Mouse (Mus musculus) midbrain, embryonic 13.5 days (tissue): ENCODE data around the gene Rad51b. TPM values are rescaled to one million over a fixed set of nuclear protein-coding genes. Genes with fewer than 3 reads are reported as not detected.

Experiments used
- ATAC-seq: fragments of 200-750 bp; cut with Nextera tagmentation; 2 replicates; pipeline ENCODE4 v1.8.0; 2017; ENCODE audit warnings: mild to moderate bottlenecking, moderate TSS enrichment, moderate library complexity
- H3K27ac ChIP-seq: fragments of 300-500 bp; sonication (generic); 2 replicates; pipeline ENCODE4 v1.5.1; 2015; ENCODE audit warnings: inconsistent platforms, mild to moderate bottlenecking, moderate library complexity
- H3K27me3 ChIP-seq: fragments of 300-500 bp; sonication (generic); 2 replicates; pipeline ENCODE4 v1.6.1; 2015; ENCODE audit warnings: mild to moderate bottlenecking, inconsistent platforms
- H3K36me3 ChIP-seq: fragments of 300-500 bp; sonication (generic); 2 replicates; pipeline ENCODE4 v1.6.1; 2015; ENCODE audit warnings: mild to moderate bottlenecking, inconsistent platforms
- H3K4me1 ChIP-seq: fragments of 300-500 bp; sonication (generic); replicated peaks from 2 replicates; pipeline ENCODE4 v1.6.1; 2015; ENCODE audit warnings: inconsistent platforms
- H3K4me2 ChIP-seq: fragments of 300-500 bp; sonication (generic); replicated peaks from 2 replicates; pipeline ENCODE4 v1.6.1; 2015; ENCODE audit warnings: moderate library complexity, mild to moderate bottlenecking, inconsistent platforms
- H3K4me3 ChIP-seq: fragments of 300-500 bp; sonication (generic); replicated peaks from 2 replicates; pipeline ENCODE4 v1.5.1; 2015; ENCODE audit warnings: mild to moderate bottlenecking, inconsistent platforms
- H3K9ac ChIP-seq: fragments of 300-500 bp; sonication (generic); replicated peaks from 2 replicates; pipeline ENCODE4 v1.6.1; 2015; ENCODE audit warnings: mild to moderate bottlenecking, inconsistent platforms
- H3K9me3 ChIP-seq: fragments of 300-500 bp; sonication (generic); 2 replicates; pipeline ENCODE4 v1.6.1; 2016; ENCODE audit warnings: mild to moderate bottlenecking, inconsistent platforms
- WGBS: fragments of 180-500 bp; shearing (Covaris S2); methylation state at CpG from one replicate; pipeline ENCODE4 v1.1.7; 2015; 5-methylcytosine and 5-hydroxymethylcytosine counted together
- polyA plus RNA-seq: library from polyadenylated mRNA; unstranded; fragments of >200 nt; fragmentation: Nextera tagmentation; extraction: Ambion mirVana; gene quantifications from 2 replicates; pipeline ENCODE4 v1.2.1, GENCODE M21; 2015

The Rad51b gene
- polyA plus RNA-seq, 1 experiment from 2014 or later = 3.2 TPM

DNA sequence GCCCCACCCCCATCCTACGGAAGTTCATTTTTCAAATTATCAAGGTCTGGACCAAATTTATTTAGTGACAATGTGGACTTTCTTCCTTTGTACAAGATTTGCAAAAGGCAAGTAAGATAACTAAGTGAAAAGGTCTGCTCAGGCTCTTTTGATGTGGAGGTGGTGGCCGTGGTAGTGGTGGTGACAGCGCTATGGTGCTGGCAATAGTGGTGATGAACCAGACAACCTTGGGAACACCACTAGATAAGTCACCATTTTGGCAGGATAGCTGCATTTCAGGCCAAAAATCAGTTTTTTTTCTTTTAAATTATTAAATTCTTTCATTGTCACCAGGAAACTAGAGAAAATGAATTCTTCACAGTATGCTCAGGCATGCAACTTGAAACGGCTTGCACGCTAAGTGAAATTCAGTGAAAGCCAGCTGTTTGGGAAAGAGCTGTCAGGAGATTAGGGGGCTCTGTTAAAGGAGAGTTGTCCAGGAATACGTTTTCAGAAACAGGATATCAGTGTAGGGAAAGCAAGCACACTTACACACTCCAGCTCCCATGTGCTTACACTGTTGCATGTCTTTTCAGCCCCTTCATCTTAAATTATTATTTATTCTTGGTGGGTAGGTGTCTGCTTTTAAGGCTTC lies 179.4 kb downstream of the Rad51b start:
- H3K4me3 ChIP-seq = no peak overlapping the region
- H3K4me2 ChIP-seq = no peak overlapping the region
- WGBS = 65% methylated on average over 6 of the region's 6 CpGs
- no peak overlapping the region for H3K27ac ChIP-seq
- H3K9ac ChIP-seq = no peak overlapping the region
- no peaks in the 10 kb centered on the region for H3K36me3 ChIP-seq
- no peak for ATAC-seq
- H3K9me3 ChIP-seq = no peaks in the 10 kb centered on the region
- no peaks in the 10 kb centered on the region for H3K27me3 ChIP-seq
- H3K4me1 ChIP-seq = peaks cover 8% of the 10 kb centered on the region; the same call in 1 of the 2 replicates

DNA sequence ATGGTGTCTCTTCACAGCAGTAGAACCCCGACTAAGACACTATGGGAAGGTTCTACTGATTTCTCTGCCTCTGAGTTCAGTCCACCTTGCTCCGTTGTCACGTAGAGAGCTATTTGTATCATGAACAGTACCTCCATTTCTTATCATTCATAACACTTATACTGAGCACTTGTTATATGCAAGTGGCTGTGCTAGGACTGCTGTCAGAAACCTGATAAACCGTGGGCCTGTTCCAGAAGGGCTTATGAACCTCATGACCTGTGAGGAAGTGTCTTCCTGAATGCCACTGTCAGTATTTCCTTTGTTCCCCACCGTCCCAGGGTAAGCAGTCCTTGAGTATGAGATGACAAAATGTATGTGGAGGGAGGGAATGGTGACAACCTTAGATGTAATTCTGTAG lies 181.7 kb downstream of the Rad51b start:
- H3K27me3 ChIP-seq = no peaks in the 10 kb centered on the region
- H3K4me1 ChIP-seq = peaks cover 8% of the 10 kb centered on the region; the same call in 1 of the 2 replicates
- H3K9me3 ChIP-seq = no peaks in the 10 kb centered on the region
- no peak overlapping the region for H3K9ac ChIP-seq
- 95% methylated on average over 5 of the region's 5 CpGs for WGBS
- no peaks in the 10 kb centered on the region for H3K36me3 ChIP-seq
- H3K27ac ChIP-seq = no peak overlapping the region
- H3K4me3 ChIP-seq = no peak overlapping the region
- no peak overlapping the region for H3K4me2 ChIP-seq
- ATAC-seq = no peak

- Histone ChIP-seq H3K27me3 (no peaks in the 10 kb centered on the region), H3K4me3 (no peak overlapping the region), H3K27ac (no peak overlapping the region), H3K9me3 (no peaks in the 10 kb centered on the region), H3K36me3 (no peaks in the 10 kb centered on the region), H3K4me2 (no peak overlapping the region), H3K9ac (no peak overlapping the region), H3K4me1 (no peaks in the 10 kb centered on the region)
- 91% methylated on average over 4 of the region's 4 CpGs for WGBS
- no peak for ATAC-seq
These were observed 188.4 kb downstream of the Rad51b start for GRCm38 (mm10) chr12:79485501-79485900.

DNA sequence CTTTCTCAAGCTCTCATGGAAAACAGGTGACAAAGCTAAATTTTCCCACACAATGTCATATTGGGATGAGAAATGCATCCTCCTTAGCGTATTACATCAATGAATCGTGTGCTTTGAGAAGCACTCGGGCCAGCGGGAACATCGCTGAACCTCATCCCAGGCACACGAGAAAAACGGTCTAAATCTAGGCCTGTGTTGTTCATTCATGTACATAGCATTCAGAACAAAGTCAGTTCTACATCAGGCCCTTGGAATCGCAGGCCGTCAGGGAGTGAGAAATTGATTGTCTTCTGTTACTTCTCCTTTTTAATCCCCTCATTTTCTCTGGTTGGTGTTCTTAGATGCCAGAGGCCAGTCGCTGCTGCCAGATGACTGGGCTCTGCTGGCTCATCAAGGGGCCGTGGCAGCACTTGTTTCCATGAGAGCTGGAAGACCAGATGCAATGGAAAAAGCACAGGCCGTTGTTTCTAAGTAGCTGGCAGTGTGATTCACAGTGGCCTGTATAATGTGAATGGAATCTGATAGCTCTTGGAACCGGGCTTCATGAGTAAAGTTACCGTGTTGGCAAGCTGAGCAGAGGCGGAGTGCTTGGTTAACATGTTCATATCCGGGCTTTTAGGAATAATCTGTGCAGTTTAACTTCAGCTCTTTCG lies 191.6 kb downstream of the Rad51b start:
- H3K9ac ChIP-seq = no peak overlapping the region
- 80% methylated on average over 17 of the region's 17 CpGs for WGBS
- H3K4me1 ChIP-seq = no peaks in the 10 kb centered on the region
- no peak overlapping the region for H3K4me3 ChIP-seq
- no peaks in the 10 kb centered on the region for H3K9me3 ChIP-seq
- no peaks in the 10 kb centered on the region for H3K27me3 ChIP-seq
- H3K36me3 ChIP-seq = no peaks in the 10 kb centered on the region
- ATAC-seq = no peak
- no peak overlapping the region for H3K4me2 ChIP-seq
- H3K27ac ChIP-seq = no peak overlapping the region

GRCm38 (mm10) chr12:79490626-79491025 lies 193.5 kb downstream of the Rad51b start:
- no peak for ATAC-seq
- H3K27me3 ChIP-seq = no peaks in the 10 kb centered on the region
- H3K4me3 ChIP-seq = no peak overlapping the region
- H3K4me1 ChIP-seq = no peaks in the 10 kb centered on the region
- 82% methylated on average over 5 of the region's 5 CpGs for WGBS
- H3K9ac ChIP-seq = no peak overlapping the region
- H3K36me3 ChIP-seq = no peaks in the 10 kb centered on the region
- H3K4me2 ChIP-seq = no peak overlapping the region
- no peaks in the 10 kb centered on the region for H3K9me3 ChIP-seq
- H3K27ac ChIP-seq = no peak overlapping the region

DNA sequence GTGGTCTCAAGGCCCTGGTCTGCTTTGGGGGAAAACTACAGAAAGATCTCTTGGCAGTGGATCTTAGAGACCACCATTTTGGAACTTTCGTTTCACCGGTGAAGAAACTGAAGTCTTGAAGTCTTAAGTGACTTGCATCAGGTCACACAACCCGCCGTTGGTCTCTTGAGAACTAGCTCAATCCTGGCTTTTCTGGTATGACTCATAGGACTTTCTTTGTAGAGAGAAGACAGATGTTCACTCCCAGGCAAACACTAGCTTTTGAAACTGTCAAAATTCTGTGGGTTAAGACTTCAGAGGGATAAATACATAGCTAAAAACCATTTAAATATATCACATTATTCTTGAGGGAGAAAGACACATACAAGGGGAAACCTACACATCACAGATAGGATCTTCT lies 195.1 kb downstream of the Rad51b start:
- no peaks in the 10 kb centered on the region for H3K36me3 ChIP-seq
- WGBS = 96% methylated on average over 4 of the region's 4 CpGs
- no peak overlapping the region for H3K4me3 ChIP-seq
- no peak overlapping the region for H3K9ac ChIP-seq
- no peak overlapping the region for H3K4me2 ChIP-seq
- no peaks in the 10 kb centered on the region for H3K27me3 ChIP-seq
- ATAC-seq = no peak
- no peaks in the 10 kb centered on the region for H3K4me1 ChIP-seq
- H3K9me3 ChIP-seq = no peaks in the 10 kb centered on the region
- no peak overlapping the region for H3K27ac ChIP-seq

- Histone ChIP-seq H3K27ac (no peak overlapping the region), H3K36me3 (no peaks in the 10 kb centered on the region), H3K27me3 (no peaks in the 10 kb centered on the region), H3K4me2 (no peak overlapping the region), H3K9me3 (no peaks in the 10 kb centered on the region), H3K4me3 (no peak overlapping the region), H3K4me1 (no peaks in the 10 kb centered on the region), H3K9ac (no peak overlapping the region)
- ATAC-seq = no peak
- 87% methylated on average over 4 of the region's 4 CpGs for whole genome bisulfite sequencing
These were observed 195.5 kb downstream of the Rad51b start for GRCm38 (mm10) chr12:79492613-79493012.

DNA sequence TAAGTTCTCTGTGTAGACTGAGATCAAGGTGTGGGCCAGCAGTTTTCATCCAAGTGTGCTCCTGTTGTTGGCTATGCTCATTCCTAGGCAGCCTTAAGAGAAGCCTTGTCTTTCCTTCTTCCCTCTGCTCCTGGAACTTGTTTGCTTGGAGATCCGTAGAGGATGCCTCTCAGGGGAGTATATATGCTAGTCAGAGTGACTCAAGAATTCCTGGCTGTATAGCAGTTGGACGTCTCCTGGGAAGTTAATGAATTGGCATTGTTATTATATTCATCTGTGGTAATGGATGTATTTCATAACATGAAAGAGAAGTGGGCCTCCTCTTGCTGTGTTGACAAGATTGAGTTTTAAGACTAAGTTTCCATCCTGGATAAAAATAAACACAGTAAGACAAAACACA lies 196.4 kb downstream of the Rad51b start:
- WGBS = 79% methylated on average over 2 of the region's 2 CpGs
- Histone ChIP-seq H3K4me3 (no peak overlapping the region), H3K9ac (no peak overlapping the region), H3K27ac (no peak overlapping the region), H3K36me3 (no peaks in the 10 kb centered on the region), H3K4me1 (no peaks in the 10 kb centered on the region), H3K4me2 (no peak overlapping the region), H3K27me3 (no peaks in the 10 kb centered on the region), H3K9me3 (no peaks in the 10 kb centered on the region)
- no peak for ATAC-seq

DNA sequence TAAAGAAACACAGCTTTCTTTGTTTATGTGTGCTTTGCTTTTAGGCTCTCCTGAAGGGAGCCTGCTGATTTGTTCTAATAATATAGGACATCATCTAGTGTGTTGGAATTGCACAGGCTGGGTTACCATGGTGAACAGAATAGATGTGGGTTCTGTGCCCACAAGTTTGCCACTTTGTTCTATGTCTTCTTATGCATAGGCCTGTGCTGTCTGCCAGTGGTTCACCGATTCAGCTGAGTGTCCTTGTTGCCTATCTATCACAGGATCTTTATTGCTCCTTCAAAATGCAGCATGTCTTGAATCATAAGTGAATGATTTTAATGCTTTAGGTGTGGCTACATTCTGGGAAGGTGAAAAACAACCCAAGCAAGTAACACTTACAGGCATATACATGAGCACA lies 201.2 kb downstream of the Rad51b start:
- Histone ChIP-seq H3K27me3 (no peaks in the 10 kb centered on the region), H3K4me1 (peaks cover 2% of the 10 kb centered on the region; the same call in 1 of the 2 replicates), H3K4me2 (no peak overlapping the region), H3K36me3 (no peaks in the 10 kb centered on the region), H3K9me3 (no peaks in the 10 kb centered on the region), H3K9ac (no peak overlapping the region), H3K27ac (no peak overlapping the region), H3K4me3 (no peak overlapping the region)
- no peak for ATAC-seq
- WGBS = 93% methylated on average over 1 of the region's 1 CpGs

DNA sequence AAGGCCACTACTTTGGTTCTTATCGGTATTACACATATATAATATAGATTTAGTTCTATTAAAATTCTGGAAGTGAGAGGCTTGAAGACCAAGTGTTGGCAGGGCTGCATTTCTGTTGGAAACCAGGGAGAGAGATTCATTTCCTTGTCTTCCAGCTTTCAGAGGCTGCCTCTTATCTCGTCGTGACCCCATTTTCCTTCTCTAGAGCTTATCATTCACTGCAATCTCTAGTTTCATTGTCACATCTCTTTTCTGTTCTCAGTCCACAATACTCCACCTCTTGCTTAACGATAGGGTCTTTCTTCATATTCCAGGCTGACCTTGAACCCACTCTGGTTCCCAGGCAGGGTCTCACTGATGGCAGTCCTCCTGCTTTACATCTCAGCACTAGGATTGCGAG lies 202.7 kb downstream of the Rad51b start:
- no peak for ATAC-seq
- no peak overlapping the region for H3K27ac ChIP-seq
- H3K36me3 ChIP-seq = no peaks in the 10 kb centered on the region
- no peaks in the 10 kb centered on the region for H3K9me3 ChIP-seq
- peaks cover 16% of the 10 kb centered on the region for H3K4me1 ChIP-seq
- 93% methylated on average over 5 of the region's 5 CpGs for WGBS
- H3K4me2 ChIP-seq = no peak overlapping the region
- no peak overlapping the region for H3K9ac ChIP-seq
- no peaks in the 10 kb centered on the region for H3K27me3 ChIP-seq
- no peak overlapping the region for H3K4me3 ChIP-seq

DNA sequence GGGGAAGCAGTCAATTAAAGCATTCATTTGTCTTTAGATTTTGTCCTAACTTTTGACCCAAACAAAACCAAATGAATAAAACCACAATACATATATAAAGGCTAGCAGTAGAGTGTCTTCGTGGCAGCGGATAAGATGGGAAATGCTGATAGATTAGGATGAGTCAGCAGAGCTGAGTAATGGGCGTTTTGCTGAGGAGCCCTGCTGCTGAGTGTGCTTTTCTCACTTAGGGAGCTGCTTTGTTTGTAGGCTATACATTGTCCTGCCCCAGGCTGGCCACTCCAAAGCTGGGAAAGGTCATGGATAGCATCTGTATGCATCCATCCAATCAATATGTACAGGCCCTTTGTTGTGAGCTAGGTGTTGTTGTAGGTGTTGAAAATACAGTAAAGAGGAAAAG lies 204.8 kb downstream of the Rad51b start:
- Histone ChIP-seq H3K4me1 (peaks cover 27% of the 10 kb centered on the region), H3K4me3 (no peak overlapping the region), H3K27me3 (no peaks in the 10 kb centered on the region), H3K36me3 (no peaks in the 10 kb centered on the region), H3K4me2 (no peak overlapping the region), H3K9ac (no peak overlapping the region), H3K27ac (no peak overlapping the region), H3K9me3 (no peaks in the 10 kb centered on the region)
- 82% methylated on average over 3 of the region's 3 CpGs for WGBS
- no peak for ATAC-seq

GRCm38 (mm10) chr12:79502862-79503581 lies 205.9 kb downstream of the Rad51b start:
- Histone ChIP-seq H3K9ac (no peak overlapping the region), H3K27ac (no peak overlapping the region), H3K4me2 (no peak overlapping the region), H3K27me3 (no peaks in the 10 kb centered on the region), H3K9me3 (no peaks in the 10 kb centered on the region), H3K36me3 (no peaks in the 10 kb centered on the region), H3K4me1 (peaks cover 37% of the 10 kb centered on the region), H3K4me3 (no peak overlapping the region)
- no peak for ATAC-seq
- whole genome bisulfite sequencing = 84% methylated on average over 11 of the region's 11 CpGs
